Mouse (Mus musculus): ENCODE measurements around the gene Il1rapl2. TPM values are rescaled to one million over a fixed set of nuclear protein-coding genes. Genes with fewer than 3 reads are reported as not detected.

Gene Il1rapl2
- polyA plus RNA-seq, 1 experiment from 2014 or later, result 1.5 TPM

- H3K27me3 ChIP-seq, result no peaks in the 10 kb centered on the region; the same call in 1 of the 2 replicates
- no peaks in the 10 kb centered on the region for H3K9me3 ChIP-seq (replicated peaks)
- no peaks in the 10 kb centered on the region for H3K4me1 ChIP-seq
- no peaks in the 10 kb centered on the region for H3K36me3 ChIP-seq
- H3K4me2 ChIP-seq (replicated peaks), result no peak overlapping the region
- no peak overlapping the region for H3K27ac ChIP-seq
- no peak overlapping the region for H3K4me3 ChIP-seq
- H3K9ac ChIP-seq, result no peak overlapping the region
- WGBS, result 80% methylated on average over 3 of the region's 3 CpGs
- ATAC-seq (ENCODE audit: low FRiP score), result no peak
These were observed 239.1 kb downstream of the Il1rapl2 start for GRCm38 (mm10) chrX:137809526-137809925.

GRCm38 (mm10) chrX:137812151-137812550 is 241.7 kb downstream of the Il1rapl2 start:
- H3K27me3 ChIP-seq, result no peaks in the 10 kb centered on the region; the same call in 1 of the 2 replicates
- no peak overlapping the region for H3K27ac ChIP-seq
- H3K4me1 ChIP-seq, result no peaks in the 10 kb centered on the region
- 78% methylated on average over 1 of the region's 1 CpGs for WGBS
- no peak overlapping the region for H3K4me2 ChIP-seq (replicated peaks)
- no peak overlapping the region for H3K9ac ChIP-seq
- ATAC-seq (ENCODE audit: low FRiP score), result no peak
- H3K36me3 ChIP-seq, result no peaks in the 10 kb centered on the region
- H3K9me3 ChIP-seq (replicated peaks), result no peaks in the 10 kb centered on the region
- no peak overlapping the region for H3K4me3 ChIP-seq

- Histone ChIP-seq H3K4me1 (no peaks in the 10 kb centered on the region), H3K27me3 (no peaks in the 10 kb centered on the region), H3K27ac (no peak overlapping the region), H3K9ac (no peak overlapping the region), H3K9me3 (replicated peaks) (no peaks in the 10 kb centered on the region), H3K36me3 (no peaks in the 10 kb centered on the region), H3K4me2 (replicated peaks) (no peak overlapping the region), H3K4me3 (no peak overlapping the region)
- 73% methylated on average over 3 of the region's 3 CpGs for WGBS
- ATAC-seq (ENCODE audit: low FRiP score), result no peak
These were observed 278.5 kb downstream of the Il1rapl2 start for GRCm38 (mm10) chrX:137848936-137849335.

- Histone ChIP-seq H3K9me3 (replicated peaks) (no peaks in the 10 kb centered on the region), H3K27me3 (no peaks in the 10 kb centered on the region), H3K4me2 (replicated peaks) (no peak overlapping the region), H3K36me3 (no peaks in the 10 kb centered on the region), H3K4me1 (no peaks in the 10 kb centered on the region), H3K4me3 (no peak overlapping the region), H3K27ac (no peak overlapping the region), H3K9ac (no peak overlapping the region)
- no peak for ATAC-seq (ENCODE audit: low FRiP score)
These were observed 353.1 kb downstream of the Il1rapl2 start for GRCm38 (mm10) chrX:137923490-137923889.

GRCm38 (mm10) chrX:137926835-137927234 is 356.4 kb downstream of the Il1rapl2 start:
- H3K36me3 ChIP-seq, result no peaks in the 10 kb centered on the region
- H3K4me3 ChIP-seq, result no peak overlapping the region
- no peaks in the 10 kb centered on the region for H3K9me3 ChIP-seq (replicated peaks)
- H3K4me2 ChIP-seq (replicated peaks), result no peak overlapping the region
- no peak for ATAC-seq (ENCODE audit: low FRiP score)
- WGBS, result 68% methylated on average over 2 of the region's 2 CpGs
- H3K9ac ChIP-seq, result no peak overlapping the region
- H3K4me1 ChIP-seq, result no peaks in the 10 kb centered on the region
- no peaks in the 10 kb centered on the region for H3K27me3 ChIP-seq
- H3K27ac ChIP-seq, result no peak overlapping the region

GRCm38 (mm10) chrX:137947741-137948140 is 377.3 kb downstream of the Il1rapl2 start:
- Histone ChIP-seq H3K9ac (no peak overlapping the region), H3K27ac (no peak overlapping the region), H3K4me2 (replicated peaks) (no peak overlapping the region), H3K9me3 (replicated peaks) (no peaks in the 10 kb centered on the region), H3K27me3 (no peaks in the 10 kb centered on the region), H3K4me3 (no peak overlapping the region), H3K36me3 (no peaks in the 10 kb centered on the region), H3K4me1 (no peaks in the 10 kb centered on the region)
- WGBS, result 82% methylated on average over 1 of the region's 1 CpGs
- no peak for ATAC-seq (ENCODE audit: low FRiP score)

GRCm38 (mm10) chrX:137971306-137971705 is 400.9 kb downstream of the Il1rapl2 start:
- H3K27me3 ChIP-seq, result no peaks in the 10 kb centered on the region
- 78% methylated on average over 5 of the region's 5 CpGs for WGBS
- H3K4me1 ChIP-seq, result no peaks in the 10 kb centered on the region
- no peak overlapping the region for H3K27ac ChIP-seq
- H3K9ac ChIP-seq, result no peak overlapping the region
- no peaks in the 10 kb centered on the region for H3K9me3 ChIP-seq (replicated peaks)
- no peak overlapping the region for H3K4me3 ChIP-seq
- no peaks in the 10 kb centered on the region for H3K36me3 ChIP-seq
- no peak; the same call in 1 of the 2 replicates for ATAC-seq (ENCODE audit: low FRiP score)
- H3K4me2 ChIP-seq (replicated peaks), result no peak overlapping the region

- ATAC-seq (ENCODE audit: low FRiP score), result no peak
- H3K4me2 ChIP-seq (replicated peaks), result no peak overlapping the region
- no peaks in the 10 kb centered on the region for H3K4me1 ChIP-seq
- H3K36me3 ChIP-seq, result no peaks in the 10 kb centered on the region
- H3K27ac ChIP-seq, result no peak overlapping the region
- H3K9me3 ChIP-seq (replicated peaks), result no peaks in the 10 kb centered on the region
- H3K9ac ChIP-seq, result no peak overlapping the region
- H3K27me3 ChIP-seq, result no peaks in the 10 kb centered on the region
- WGBS, result 91% methylated on average over 3 of the region's 3 CpGs
- H3K4me3 ChIP-seq, result no peak overlapping the region
These were observed 472.7 kb downstream of the Il1rapl2 start for GRCm38 (mm10) chrX:138043113-138043512.

GRCm38 (mm10) chrX:138103954-138104353 is 533.5 kb downstream of the Il1rapl2 start:
- Histone ChIP-seq H3K27ac (no peak overlapping the region), H3K27me3 (no peaks in the 10 kb centered on the region), H3K4me2 (replicated peaks) (no peak overlapping the region), H3K9me3 (replicated peaks) (no peaks in the 10 kb centered on the region), H3K4me3 (no peak overlapping the region), H3K4me1 (no peaks in the 10 kb centered on the region), H3K9ac (no peak overlapping the region), H3K36me3 (no peaks in the 10 kb centered on the region)
- 61% methylated on average over 6 of the region's 6 CpGs for WGBS
- no peak for ATAC-seq (ENCODE audit: low FRiP score)

GRCm38 (mm10) chrX:138104668-138105067 is 534.3 kb downstream of the Il1rapl2 start:
- Histone ChIP-seq H3K4me1 (no peaks in the 10 kb centered on the region), H3K27ac (no peak overlapping the region), H3K9ac (no peak overlapping the region), H3K9me3 (replicated peaks) (no peaks in the 10 kb centered on the region), H3K4me3 (no peak overlapping the region), H3K36me3 (no peaks in the 10 kb centered on the region), H3K27me3 (no peaks in the 10 kb centered on the region), H3K4me2 (replicated peaks) (no peak overlapping the region)
- 65% methylated on average over 3 of the region's 3 CpGs for WGBS
- ATAC-seq (ENCODE audit: low FRiP score), result no peak

GRCm38 (mm10) chrX:138170146-138170545 is 599.7 kb downstream of the Il1rapl2 start:
- Histone ChIP-seq H3K4me1 (no peaks in the 10 kb centered on the region), H3K4me2 (replicated peaks) (no peak overlapping the region), H3K4me3 (no peak overlapping the region), H3K9ac (no peak overlapping the region), H3K27ac (no peak overlapping the region), H3K9me3 (replicated peaks) (no peaks in the 10 kb centered on the region), H3K36me3 (no peaks in the 10 kb centered on the region), H3K27me3 (no peaks in the 10 kb centered on the region)
- WGBS, result 22% methylated on average over 3 of the region's 3 CpGs
- ATAC-seq (ENCODE audit: low FRiP score), result no peak

GRCm38 (mm10) chrX:138209480-138209879 is 639.1 kb downstream of the Il1rapl2 start, which contains the start of gene Tex13a:
Gene Tex13a, minus strand, starts transcription at chrX:138209580.
- H3K4me1 ChIP-seq, result no peaks in the 10 kb centered on the region
- H3K4me3 ChIP-seq, result no peak within 1 kb of the TSS
- no peak for ATAC-seq (ENCODE audit: low FRiP score)
- no peak within 1 kb of the TSS for H3K4me2 ChIP-seq (replicated peaks)
- no peaks in the 10 kb centered on the region for H3K36me3 ChIP-seq
- H3K9me3 ChIP-seq (replicated peaks), result no peaks in the 10 kb centered on the region
- H3K9ac ChIP-seq, result no peak within 1 kb of the TSS
- WGBS, result 91% methylated on average over 3 of the region's 3 CpGs
- H3K27ac ChIP-seq, result no peak within 1 kb of the TSS
- H3K27me3 ChIP-seq, result no peaks in the 10 kb centered on the region

- ATAC-seq (ENCODE audit: low FRiP score), result no peak
- Histone ChIP-seq H3K4me2 (replicated peaks) (no peak overlapping the region), H3K27me3 (no peaks in the 10 kb centered on the region), H3K27ac (no peak overlapping the region), H3K4me3 (no peak overlapping the region), H3K9me3 (replicated peaks) (no peaks in the 10 kb centered on the region), H3K4me1 (no peaks in the 10 kb centered on the region), H3K9ac (no peak overlapping the region), H3K36me3 (no peaks in the 10 kb centered on the region)
- 63% methylated on average over 4 of the region's 4 CpGs for WGBS
These were observed 664.2 kb downstream of the Il1rapl2 start for GRCm38 (mm10) chrX:138234626-138235025.
